Mouse (Mus musculus) A20 (cell line): ENCODE data around the gene Lrch4.

ENCODE experiments used
- DNase-seq: peaks from one replicate; pipeline ENCODE4 v3.0.0-alpha.2; 2011; ENCODE audit warnings: low read depth, low spot score

The Lrch4 gene

DNA sequence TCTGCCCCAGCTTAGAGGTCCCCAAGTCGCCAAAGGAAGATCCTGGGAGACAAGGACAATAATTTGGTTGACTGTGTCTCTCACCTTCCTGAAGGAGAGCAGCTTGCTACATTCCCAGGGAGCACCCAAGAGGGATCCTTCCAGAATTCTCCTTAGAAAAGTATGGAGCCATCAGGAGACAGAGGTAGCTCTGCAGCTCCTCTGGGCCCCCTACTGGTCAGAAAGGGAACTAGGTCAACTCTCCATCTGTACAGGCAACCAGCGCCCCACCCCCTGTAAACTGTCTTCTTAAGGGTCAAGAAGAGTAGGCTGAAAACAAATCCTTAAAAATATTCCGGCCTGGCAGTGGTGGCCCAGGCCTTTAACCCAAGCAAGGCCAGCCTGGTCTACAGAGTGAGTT lies 23.6 kb downstream of the Lrch4 start:
- DNase-seq = peak; percentile 64

GRCm38 (mm10) chr5:137653366-137653765 lies 24.4 kb downstream of the Lrch4 start:
- no peak for DNase-seq

- no peak for DNase-seq
Observed at GRCm38 (mm10) chr5:137654746-137655145, 25.8 kb downstream of the Lrch4 start.

GRCm38 (mm10) chr5:137656977-137657376 lies 28.1 kb downstream of the Lrch4 start:
- DNase-seq = peak; percentile 51

GRCm38 (mm10) chr5:137660064-137660688 lies 31.3 kb downstream of the Lrch4 start:
- DNase-seq = no peak

GRCm38 (mm10) chr5:137663057-137663456 lies 34.1 kb downstream of the Lrch4 start:
- DNase-seq = no peak

DNA sequence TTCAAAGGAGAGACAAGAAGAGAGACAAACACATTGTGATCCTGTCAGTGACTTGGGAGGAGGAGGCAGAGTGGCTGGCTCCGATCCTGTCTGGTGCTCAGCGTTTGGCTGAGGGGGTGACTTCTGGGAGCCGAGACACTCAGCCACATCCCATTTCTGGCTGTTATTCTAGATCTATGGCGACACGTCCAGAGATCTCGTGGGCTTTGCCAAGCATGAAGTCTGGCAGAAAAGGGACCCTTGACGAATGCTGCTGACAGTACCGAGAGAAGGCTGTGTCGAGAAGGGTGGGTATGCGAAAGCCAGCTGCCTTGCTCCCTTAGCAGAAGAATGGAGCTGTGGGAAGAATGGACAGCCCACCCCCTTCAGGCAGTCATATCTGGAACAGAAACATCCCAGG lies 40.0 kb downstream of the Lrch4 start:
- DNase-seq = no peak

GRCm38 (mm10) chr5:137670240-137670639 lies 41.3 kb downstream of the Lrch4 start:
- no peak for DNase-seq

GRCm38 (mm10) chr5:137671443-137672240 lies 42.7 kb downstream of the Lrch4 start:
- DNase-seq = peak; percentile 35

DNA sequence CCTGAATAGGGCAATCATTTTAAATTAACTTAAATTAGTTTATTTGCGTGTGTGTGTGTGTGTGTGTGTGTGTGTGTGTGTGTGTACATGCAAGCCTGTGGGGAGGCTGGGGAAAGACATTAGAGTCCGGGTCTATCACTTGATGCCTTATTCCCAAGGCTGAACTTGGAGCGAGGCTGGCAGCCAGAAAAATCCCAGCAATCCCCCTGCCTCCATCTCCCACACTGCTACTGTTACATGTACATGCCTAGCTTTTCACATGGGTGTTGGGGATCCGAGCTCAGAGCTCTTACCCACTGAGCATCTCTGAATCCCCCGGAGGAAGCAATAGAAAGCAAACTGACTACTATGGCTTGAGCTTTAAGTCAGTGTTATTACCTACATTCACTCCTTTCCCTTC lies 43.4 kb downstream of the Lrch4 start:
- DNase-seq = no peak

- no peak for DNase-seq
Observed at GRCm38 (mm10) chr5:137673015-137673414, 44.1 kb downstream of the Lrch4 start.

DNA sequence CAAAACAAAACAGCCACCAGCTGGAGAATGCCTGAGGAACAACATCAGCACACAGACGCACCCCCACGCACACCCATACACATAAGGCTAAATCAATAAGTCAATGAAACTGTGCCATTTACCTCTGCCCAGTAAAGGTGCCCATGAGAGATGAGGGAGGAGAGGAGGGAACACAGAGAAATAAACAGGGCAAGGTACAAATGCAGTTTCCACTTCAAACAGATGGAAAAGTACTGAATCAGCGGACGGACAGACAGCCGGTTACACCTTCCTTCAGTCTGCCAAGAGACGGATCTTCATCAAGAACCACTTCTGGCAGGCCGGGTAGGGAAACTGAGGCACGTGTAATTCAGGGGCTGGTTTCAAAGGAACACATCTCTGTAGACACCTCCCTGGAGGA lies 45.9 kb downstream of the Lrch4 start:
- no peak for DNase-seq

DNA sequence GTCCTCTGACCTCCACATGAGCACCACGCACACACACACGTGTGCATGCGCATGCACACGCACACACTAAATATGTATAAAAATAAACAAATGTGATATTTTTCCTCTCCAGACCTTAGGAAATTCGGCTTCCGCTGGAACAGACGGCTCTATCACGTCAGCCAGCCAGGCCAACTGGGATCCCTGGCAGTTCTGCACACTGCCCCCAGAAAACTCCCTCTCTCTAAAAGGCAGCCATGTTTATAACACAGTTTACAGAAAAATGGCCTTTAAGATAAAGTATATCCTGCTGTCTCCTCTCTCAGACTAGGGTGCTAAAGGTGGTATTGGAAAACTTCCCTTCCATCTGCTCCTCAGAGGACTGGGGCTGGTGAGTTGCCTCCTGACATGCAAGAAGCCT lies 48.9 kb downstream of the Lrch4 start:
- no peak for DNase-seq

DNA sequence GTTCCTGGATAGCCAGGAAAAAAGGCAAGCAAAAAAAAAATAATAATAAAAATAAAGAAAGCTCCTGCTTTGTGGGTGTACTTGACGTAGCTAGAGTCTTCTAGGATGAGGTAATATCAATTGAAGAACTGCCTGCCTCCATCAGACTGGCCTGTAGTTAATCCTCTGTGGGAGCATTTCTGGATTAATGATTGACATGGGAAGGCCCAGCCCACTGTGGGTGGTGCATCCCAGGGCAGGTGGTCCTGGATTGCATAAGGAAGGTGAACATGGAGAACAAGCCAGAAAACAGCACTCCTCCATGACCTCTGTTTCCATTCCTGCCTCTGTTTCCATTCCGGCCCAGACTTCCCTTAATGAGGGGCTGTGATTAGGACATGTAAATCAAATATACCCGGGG lies 49.8 kb downstream of the Lrch4 start:
- no peak for DNase-seq

DNA sequence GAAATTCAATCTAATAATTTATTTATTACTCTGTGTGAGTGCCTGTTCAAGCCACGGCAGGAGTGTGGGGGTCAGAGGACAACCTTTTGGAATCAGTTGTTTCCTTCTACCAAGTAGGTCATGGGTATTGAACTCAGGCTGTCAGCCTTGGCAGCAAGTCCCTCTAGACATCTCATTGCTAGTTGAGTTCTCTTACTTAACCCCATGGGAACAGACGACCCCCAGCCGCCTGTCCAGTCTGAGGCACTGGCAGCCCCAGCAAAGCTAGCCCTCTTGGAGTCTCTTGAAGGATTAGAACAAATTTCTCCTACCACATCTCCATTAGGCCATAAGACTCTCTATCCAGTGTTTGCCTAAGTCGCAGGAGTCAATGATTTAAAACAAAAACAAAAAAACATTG lies 50.8 kb downstream of the Lrch4 start:
- no peak for DNase-seq

GRCm38 (mm10) chr5:137682526-137682925 lies 53.6 kb downstream of the Lrch4 start:
- no peak for DNase-seq

GRCm38 (mm10) chr5:137683388-137684293 lies 54.7 kb downstream of the Lrch4 start:
- peak; percentile 77 for DNase-seq

DNA sequence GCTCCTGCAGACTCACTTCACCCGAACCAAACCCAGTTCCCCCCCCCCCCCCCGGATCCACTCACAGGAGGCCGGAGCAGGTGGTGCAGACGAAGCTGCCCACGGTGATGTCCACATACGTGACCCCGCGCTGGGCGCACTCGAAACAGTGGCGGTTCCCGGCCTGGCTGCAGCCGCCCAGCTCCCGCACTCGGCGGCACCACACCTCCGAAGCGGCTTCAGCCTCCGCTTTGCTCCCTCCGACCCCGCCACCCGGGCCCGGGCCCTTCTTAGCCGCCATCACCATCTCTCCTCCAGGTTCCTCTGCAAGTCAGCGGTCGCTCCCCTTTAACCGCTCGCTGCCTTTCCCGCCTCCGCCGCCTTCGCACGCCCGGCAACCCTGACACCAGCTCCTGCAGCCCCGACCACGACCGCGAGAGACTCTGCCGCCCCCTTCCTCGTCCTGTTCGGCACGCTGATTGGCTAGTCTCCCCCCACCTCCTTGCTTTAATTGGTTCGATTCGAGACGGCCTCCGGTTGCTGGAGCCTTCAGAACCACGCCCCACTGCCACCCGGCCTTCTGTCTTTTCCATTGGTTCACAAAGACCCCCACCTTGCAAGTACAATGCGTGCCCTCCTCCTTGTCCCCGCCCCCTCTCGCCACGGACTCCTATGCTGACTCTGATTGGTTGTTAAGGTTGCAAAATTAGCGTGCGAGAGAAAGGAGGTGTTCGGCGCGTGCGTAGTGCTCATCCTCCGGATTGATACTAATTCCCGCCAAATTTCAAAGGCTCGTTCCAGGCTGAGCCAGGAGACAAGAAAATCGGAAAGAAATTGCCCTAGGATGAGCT lies 55.6 kb downstream of the Lrch4 start, which contains the start of gene Agfg2:
TSS of gene Agfg2 (minus strand) at position 433 of the 830 bp plus-strand sequence.
- DNase-seq = peak; percentile 100

DNA sequence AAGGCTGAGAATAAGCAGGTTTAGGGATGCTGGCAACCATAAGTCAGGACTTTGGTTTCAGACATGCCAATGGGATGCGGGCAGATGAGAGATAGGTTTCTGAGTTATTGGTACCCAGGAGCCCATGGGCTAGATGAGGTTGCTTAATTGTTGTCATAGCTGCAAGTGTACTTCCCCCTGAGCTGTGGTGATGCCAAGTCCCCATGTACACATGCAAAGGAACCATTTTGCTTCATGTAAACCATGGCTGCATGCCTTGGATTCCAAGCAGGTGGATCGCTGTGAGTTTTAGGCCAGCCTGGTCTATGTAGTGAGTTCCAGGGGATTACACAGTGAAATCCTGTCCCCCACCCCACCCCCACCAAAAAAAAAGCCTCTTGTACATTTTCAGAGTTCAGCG lies 56.7 kb downstream of the Lrch4 start:
- no peak for DNase-seq

GRCm38 (mm10) chr5:137686127-137686790 lies 57.3 kb downstream of the Lrch4 start:
- peak; percentile 41 for DNase-seq

DNA sequence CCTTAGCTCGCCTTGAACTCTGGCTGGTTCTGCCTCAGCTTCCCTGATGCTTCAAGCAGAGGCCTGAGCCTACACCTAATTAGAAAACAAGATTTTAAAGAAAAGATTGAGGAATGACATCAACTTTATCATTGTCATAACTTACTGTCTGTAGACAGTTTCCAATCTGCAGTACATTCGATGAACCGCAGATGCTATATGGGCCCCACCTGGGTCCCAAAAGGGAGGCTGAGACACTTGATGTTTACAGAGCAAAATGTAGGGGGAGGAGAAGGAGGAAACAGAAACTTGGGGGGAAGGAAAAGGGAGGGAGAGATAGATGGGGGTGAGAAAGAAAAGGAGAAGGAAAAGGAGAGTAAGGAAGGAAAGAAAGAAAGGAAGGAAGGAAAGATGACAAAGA lies 61.1 kb downstream of the Lrch4 start:
- no peak for DNase-seq
